Mouse (Mus musculus): ENCODE measurements around the gene 9130409I23Rik. TPM values are rescaled to one million over a fixed set of nuclear protein-coding genes. Genes with fewer than 3 reads are reported as not detected.
"Not testable (repeated sequence)": the region's sequence is repeated elsewhere in the genome, so short reads cannot be mapped to it uniquely, and the experiment has no call there.

Gene 9130409I23Rik
- polyA plus RNA-seq, 1 experiment, result not detected

DNA sequence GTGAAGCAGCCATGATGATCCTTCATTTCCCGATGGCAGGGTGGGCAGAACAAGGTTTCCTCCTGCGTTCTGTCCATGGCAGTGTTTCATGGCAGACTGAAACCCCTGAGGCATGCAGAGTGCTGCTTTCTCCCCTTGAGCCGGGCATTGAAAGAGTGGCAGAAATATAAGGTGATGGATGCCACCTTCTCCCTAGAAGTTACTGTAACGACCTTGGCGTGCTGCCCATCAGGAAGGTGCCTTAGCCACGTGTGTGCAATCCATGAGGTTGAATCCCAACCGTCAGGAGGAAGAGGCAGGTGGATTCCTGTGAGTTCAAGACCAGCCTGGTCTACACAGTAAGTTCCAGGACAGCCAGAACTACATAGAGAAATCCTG, 29.6 kb upstream of the 9130409I23Rik start:
- TF ChIP-seq CTCF (IDR thresholded peaks at IDR 0.05; ENCODE audit: extremely low read depth, insufficient read depth, low read length), result no peak
- H3K4me1 ChIP-seq (ENCODE audit: control insufficient read depth, insufficient read depth, low read length), result no peaks in the 10 kb centered on the region
- no peak overlapping the region for H3K27ac ChIP-seq (ENCODE audit: insufficient read depth, low read length)
- H3K4me3 ChIP-seq (ENCODE audit: insufficient read depth, low read length), result no peak overlapping the region

DNA sequence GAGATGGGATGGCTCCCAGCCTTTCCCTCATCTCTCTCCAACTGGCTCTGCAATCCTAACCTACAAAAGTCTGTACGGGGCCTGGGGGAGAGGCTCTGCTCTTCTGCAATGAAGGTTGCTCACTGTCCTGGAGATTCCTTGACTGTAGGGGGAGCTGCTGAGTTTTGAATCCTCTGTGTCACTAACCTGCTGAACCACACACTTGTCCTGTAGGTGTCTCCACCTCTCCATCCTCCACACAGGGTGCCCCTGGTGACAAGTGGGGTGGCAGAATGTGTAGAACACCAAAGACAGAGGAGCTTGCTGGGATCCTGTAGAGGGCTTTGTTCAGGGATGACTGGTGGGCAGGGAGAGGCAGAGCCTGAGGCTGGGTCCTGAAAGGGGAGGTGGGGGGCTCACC, 28.8 kb upstream of the 9130409I23Rik start:
- no peaks in the 10 kb centered on the region for H3K4me1 ChIP-seq (ENCODE audit: control insufficient read depth, insufficient read depth, low read length)
- no peak overlapping the region for H3K4me3 ChIP-seq (ENCODE audit: insufficient read depth, low read length)
- no peak overlapping the region for H3K27ac ChIP-seq (ENCODE audit: insufficient read depth, low read length)
- TF ChIP-seq CTCF (IDR thresholded peaks at IDR 0.05; ENCODE audit: extremely low read depth, insufficient read depth, low read length), result peak; percentile 54
- no peak for TF ChIP-seq POLR2A (IDR thresholded peaks at IDR 0.05; ENCODE audit: extremely low read depth, insufficient read depth, low read length)

DNA sequence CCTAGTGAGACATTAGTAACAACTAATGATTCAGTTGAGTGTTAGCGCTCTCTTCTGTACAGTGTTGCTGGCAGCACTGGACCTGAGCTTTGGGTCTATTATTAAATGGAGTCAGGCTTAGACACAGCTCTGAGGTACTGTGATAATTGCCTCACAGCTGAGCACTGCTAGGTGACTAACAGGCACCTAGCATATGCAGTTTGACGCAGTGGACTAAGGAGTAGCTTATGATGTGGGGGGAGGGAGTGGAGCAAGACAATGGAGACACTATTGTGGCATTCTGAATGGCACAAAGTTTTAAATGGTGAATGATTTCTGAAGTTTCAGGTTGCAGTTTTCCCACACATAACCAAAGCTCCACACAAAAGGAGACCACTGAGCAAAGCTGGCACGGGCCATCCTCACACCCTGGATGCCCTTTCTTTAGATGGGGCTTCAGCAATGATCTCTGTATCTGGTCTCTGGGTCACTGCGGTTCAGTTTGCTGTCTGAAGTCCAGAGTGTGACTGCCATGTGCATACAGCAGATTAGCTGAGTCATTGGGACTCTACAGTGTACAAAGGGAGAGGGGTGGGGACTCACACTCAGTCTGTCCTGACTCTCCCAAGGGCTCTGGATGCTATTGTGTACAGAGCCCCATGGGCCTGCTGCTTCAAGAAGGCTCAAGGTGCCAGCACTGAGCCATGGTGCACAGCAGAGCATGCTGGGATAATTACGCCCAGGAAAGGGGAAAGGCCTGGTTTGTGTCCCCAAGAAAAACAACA, 15.8 kb upstream of the 9130409I23Rik start:
- not testable (repeated sequence) for H3K4me3 ChIP-seq (ENCODE audit: insufficient read depth, low read length); H3K27ac ChIP-seq (ENCODE audit: insufficient read depth, low read length); H3K4me1 ChIP-seq (ENCODE audit: control insufficient read depth, insufficient read depth, low read length)

DNA sequence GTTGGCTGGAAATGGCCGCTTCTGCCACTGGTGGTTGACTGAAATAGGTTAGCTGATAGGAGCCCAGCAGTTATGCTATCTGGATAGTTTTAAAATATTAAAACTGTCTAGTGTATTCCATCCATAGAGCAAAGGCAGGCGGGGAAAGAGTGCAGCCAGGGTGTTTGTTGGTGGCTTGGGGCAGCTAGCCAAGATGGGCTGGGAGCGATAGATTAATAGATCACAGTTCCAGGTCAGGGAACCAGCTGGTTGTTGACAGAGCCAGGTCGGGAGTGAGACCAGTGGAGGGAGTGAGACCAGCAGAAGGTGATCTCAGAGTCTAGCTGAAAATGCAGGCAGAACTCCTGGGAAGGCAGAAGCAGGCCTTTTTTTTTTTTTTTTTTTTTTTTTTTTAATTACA, 13.4 kb upstream of the 9130409I23Rik start:
- Histone ChIP-seq H3K4me3 (ENCODE audit: insufficient read depth, low read length) (no peak overlapping the region), H3K27ac (ENCODE audit: insufficient read depth, low read length) (no peak overlapping the region), H3K4me1 (ENCODE audit: control insufficient read depth, insufficient read depth, low read length) (no peaks in the 10 kb centered on the region)
- TF ChIP-seq POLR2A (IDR thresholded peaks at IDR 0.05; ENCODE audit: extremely low read depth, insufficient read depth, low read length) (no peak), CTCF (IDR thresholded peaks at IDR 0.05; ENCODE audit: extremely low read depth, insufficient read depth, low read length) (no peak)

DNA sequence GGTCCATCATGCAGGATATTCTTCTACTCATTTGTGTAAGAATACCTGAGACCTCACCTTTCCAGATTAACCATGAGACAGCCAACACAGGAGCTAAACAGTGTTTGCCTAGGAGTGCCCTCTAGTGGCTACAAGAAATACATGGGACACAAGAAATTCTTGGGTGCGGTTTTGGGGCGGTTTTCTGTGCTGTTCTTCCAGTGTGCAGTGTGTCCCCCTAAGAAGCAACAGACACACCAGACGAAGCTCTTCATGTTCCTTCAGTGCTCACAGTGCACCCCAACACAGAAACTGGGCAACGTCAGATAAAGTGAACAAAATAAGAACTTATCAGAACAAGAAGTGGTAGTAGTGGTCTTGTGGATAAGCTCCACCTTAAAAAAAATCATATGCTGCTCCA, 11.4 kb upstream of the 9130409I23Rik start:
- Histone ChIP-seq H3K4me3 (ENCODE audit: insufficient read depth, low read length) (no peak overlapping the region), H3K27ac (ENCODE audit: insufficient read depth, low read length) (no peak overlapping the region), H3K4me1 (ENCODE audit: control insufficient read depth, insufficient read depth, low read length) (no peaks in the 10 kb centered on the region)
- TF ChIP-seq CTCF (IDR thresholded peaks at IDR 0.05; ENCODE audit: extremely low read depth, insufficient read depth, low read length) (peak; percentile 71), POLR2A (IDR thresholded peaks at IDR 0.05; ENCODE audit: extremely low read depth, insufficient read depth, low read length) (no peak)

DNA sequence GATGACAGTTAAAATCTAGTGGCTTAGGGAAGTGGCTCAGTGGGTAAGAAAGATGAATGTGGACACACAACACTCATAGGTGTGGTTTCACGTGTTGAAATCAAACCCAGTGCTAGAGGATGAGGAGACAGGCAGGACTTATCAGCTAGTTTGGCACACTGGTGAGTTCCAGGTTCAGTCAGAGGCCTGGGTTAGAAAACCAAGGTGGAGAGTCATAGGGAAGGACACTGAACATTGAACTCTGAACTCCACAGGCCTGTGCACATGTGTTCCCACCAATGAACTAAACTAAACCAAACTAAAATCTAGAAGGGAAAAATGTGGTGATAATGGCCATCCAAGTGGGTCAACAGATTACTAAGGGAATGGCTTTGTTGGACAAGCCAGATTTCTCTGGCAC, 3.5 kb upstream of the 9130409I23Rik start:
- H3K27ac ChIP-seq (ENCODE audit: insufficient read depth, low read length), result no peak overlapping the region
- H3K4me3 ChIP-seq (ENCODE audit: insufficient read depth, low read length), result no peak overlapping the region
- no peaks in the 10 kb centered on the region for H3K4me1 ChIP-seq (ENCODE audit: control insufficient read depth, insufficient read depth, low read length)
- TF ChIP-seq CTCF (IDR thresholded peaks at IDR 0.05; ENCODE audit: extremely low read depth, insufficient read depth, low read length) (no peak), POLR2A (IDR thresholded peaks at IDR 0.05; ENCODE audit: extremely low read depth, insufficient read depth, low read length) (no peak)

DNA sequence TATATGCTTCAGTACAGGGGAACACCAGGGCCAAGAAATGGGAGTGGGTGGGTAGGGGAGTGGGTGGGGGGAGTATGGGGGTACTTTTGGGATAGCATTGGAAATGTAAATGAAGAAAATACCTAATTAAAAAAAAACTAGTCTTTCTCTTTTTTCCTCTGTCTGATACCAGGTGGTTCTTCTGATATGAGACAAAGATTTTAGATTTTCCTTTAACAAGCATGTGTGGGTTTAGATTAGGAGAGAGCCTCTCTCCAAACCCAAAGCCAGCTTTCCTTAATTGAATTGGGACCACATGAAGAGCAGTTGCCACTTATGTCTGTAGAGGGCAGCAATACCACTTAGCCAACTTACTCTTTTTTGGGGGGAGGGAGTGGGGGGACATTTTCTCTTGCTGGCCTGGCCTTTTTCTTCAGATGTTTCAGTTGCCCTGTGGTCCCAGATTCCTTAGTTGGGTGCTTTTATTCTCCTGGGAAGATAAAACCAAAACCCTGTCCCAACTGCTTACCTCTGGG, 1.7 kb upstream of the 9130409I23Rik start:
- Histone ChIP-seq H3K27ac (ENCODE audit: insufficient read depth, low read length) (no peak overlapping the region), H3K4me1 (ENCODE audit: control insufficient read depth, insufficient read depth, low read length) (no peaks in the 10 kb centered on the region), H3K4me3 (ENCODE audit: insufficient read depth, low read length) (no peak overlapping the region)
- TF ChIP-seq POLR2A (IDR thresholded peaks at IDR 0.05; ENCODE audit: extremely low read depth, insufficient read depth, low read length) (no peak), CTCF (IDR thresholded peaks at IDR 0.05; ENCODE audit: extremely low read depth, insufficient read depth, low read length) (peak; percentile 30; the same call in 1 of the 2 replicates)

DNA sequence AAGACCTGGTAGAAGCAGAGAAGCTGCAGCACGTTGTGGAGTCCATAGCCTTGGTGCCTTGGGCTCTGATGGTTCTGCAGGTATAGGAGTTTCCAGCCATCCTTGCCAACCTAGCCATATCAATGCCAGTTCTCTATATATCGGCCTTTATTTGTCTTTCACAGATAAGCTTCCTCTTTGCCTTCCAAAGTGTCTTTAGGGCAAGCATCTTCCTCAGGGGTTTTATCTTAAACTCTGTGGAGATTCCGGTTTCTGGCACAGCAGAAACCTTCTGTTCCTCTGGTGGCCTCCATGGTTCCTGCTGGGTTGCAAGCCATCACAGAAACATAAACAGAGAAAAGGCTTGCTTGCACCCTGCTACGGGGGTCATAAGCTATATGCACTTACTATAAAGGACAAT, 1.9 kb downstream of the 9130409I23Rik start:
- TF ChIP-seq CTCF (IDR thresholded peaks at IDR 0.05; ENCODE audit: extremely low read depth, insufficient read depth, low read length) (no peak), POLR2A (IDR thresholded peaks at IDR 0.05; ENCODE audit: extremely low read depth, insufficient read depth, low read length) (no peak)
- no peak overlapping the region for H3K4me3 ChIP-seq (ENCODE audit: insufficient read depth, low read length)
- H3K27ac ChIP-seq (ENCODE audit: insufficient read depth, low read length), result no peak overlapping the region
- no peaks in the 10 kb centered on the region for H3K4me1 ChIP-seq (ENCODE audit: control insufficient read depth, insufficient read depth, low read length)

DNA sequence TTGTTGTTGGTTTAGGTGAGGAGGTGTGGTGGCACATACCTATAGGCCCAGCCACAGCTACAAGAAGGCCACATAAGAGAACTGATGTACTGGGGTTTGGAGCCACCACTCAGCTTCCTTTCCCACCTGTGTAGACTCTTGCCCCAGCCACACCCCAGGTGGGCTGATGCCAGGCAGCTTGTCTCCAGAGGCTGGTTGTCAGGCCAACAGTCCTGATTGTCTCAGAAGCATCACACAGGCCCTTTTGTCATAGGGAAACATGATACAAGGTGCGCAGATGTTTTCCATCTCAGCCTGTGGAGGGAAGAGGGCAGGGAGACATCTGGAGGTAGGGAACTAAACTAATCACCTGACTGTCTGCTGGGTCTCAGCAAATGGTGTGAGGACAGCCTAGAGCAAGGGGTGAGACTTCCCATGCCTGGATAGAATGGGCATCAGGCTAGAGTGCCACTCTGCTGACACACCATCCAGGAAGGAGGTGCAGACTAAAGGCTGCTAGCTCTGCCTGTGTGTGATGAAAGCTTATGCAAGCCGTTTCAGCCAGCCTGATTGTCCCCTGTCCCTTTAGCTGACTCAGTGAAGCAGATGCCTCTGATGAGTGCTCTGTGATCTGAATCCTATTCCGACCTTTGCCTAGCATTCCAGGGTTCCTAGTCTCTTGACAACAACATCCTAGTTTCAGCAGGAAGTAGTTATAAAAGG, 10.9 kb downstream of the 9130409I23Rik start:
- no peak overlapping the region for H3K4me3 ChIP-seq (ENCODE audit: insufficient read depth, low read length)
- no peaks in the 10 kb centered on the region for H3K4me1 ChIP-seq (ENCODE audit: control insufficient read depth, insufficient read depth, low read length)
- TF ChIP-seq CTCF (IDR thresholded peaks at IDR 0.05; ENCODE audit: extremely low read depth, insufficient read depth, low read length), result no peak
- no peak for TF ChIP-seq POLR2A (IDR thresholded peaks at IDR 0.05; ENCODE audit: extremely low read depth, insufficient read depth, low read length)
- H3K27ac ChIP-seq (ENCODE audit: insufficient read depth, low read length), result no peak overlapping the region

DNA sequence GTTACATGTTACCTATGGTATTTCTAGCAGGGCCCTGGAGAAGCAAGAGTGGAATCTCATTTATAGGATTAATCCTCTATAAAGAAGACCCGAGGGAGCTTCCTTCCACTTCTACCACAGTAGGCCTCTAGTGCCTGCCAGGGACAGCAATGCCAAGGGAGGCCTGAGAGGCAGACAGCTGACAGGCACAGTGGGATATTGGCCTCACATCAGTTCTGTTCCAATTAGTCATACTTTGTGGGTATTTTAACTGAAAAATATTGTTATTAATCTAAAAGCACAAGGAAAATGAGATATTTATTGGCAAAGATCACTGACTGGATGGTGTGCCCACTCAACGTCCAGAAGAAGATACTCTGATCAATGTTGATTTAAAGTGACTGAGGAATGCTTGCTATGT, 13.0 kb downstream of the 9130409I23Rik start:
- H3K4me1 ChIP-seq (ENCODE audit: control insufficient read depth, insufficient read depth, low read length), result no peaks in the 10 kb centered on the region
- TF ChIP-seq CTCF (IDR thresholded peaks at IDR 0.05; ENCODE audit: extremely low read depth, insufficient read depth, low read length) (no peak), POLR2A (IDR thresholded peaks at IDR 0.05; ENCODE audit: extremely low read depth, insufficient read depth, low read length) (no peak)
- no peak overlapping the region for H3K4me3 ChIP-seq (ENCODE audit: insufficient read depth, low read length)
- no peak overlapping the region for H3K27ac ChIP-seq (ENCODE audit: insufficient read depth, low read length)
